Mouse (Mus musculus) c-Kit-negative CD71-positive TER-119-positive erythroid progenitor cells, embryonic 14.5 days (primary cell): ENCODE results near the gene Gm14190.
"Not testable (repeated sequence)": the region's sequence is repeated elsewhere in the genome, so short reads cannot be mapped to it uniquely, and the experiment has no call there.

Experiments used
- DNase-seq: peaks from one replicate; pipeline ENCODE4 v3.0.0-alpha.2; 2013; ENCODE audit warnings: low read depth, low spot score

Gene Gm14190

GRCm38 (mm10) chr11:99690463-99690862 lies at the start of gene Gm14190:
Gm14190 (minus strand) TSS chr11:99690740.
- no peak for DNase-seq

DNA sequence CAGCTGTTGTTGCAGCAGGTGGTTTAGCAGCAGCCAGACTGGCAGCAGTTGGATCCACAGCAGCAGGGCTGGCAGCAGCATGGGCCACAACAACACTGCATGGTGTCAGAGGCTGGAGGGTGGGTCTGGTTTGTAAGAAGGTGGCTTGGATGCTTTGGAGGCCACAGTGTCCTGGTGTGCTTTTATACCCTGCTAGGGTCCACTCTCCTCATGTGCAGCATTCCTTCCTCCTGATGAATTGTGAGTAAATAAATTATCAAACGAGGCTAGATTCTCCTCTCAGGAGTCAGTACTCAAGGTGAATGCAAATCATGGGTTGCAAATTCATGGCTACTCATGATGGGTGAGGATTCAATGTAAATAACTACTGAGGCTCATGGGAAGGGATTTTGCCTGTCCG lies 43.6 kb upstream of the Gm14190 start, which contains the start of gene Gm14180:
TSS of gene Gm14180 (minus strand) at position 101 of the 400 bp plus-strand sequence.
- DNase-seq, result no peak

DNA sequence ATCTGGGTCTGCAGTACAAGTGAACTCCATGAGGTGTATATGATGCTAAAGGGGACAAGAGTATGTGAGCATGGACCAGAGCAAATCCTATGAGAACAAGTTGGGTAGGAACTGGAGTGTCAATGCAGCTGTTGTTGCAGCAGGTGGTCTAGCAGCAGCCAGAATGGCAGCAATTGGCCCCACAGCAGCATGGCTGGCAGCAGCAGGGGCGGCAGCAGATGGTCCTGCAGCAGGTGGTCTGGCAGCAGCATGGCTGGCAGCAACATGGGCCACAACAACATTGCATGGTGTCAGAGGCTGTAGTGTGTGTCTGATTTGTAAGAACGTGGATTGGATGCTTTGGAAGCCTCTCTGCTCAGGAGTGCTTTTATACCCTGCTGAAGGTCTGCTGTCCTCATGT lies 33.5 kb upstream of the Gm14190 start:
- no peak for DNase-seq

DNA sequence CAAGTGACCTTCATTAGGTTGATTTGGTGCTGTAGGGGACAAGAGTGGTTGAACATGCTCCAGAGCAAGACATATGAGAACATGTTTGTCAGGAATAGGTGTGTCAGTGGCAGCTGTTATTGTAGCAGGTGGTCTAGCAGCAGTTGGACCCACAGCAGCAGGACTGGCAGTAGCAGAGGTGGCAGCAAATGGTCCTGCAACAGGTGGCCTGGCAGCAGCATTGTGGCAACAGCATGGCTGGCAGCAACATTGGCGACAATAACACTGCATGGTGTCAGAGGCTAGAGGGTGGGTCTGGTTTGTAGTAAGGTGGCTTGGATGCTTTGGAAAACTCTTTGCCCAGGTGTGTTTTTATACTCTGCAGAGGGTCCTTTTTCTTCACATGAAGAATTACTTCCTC lies 28.2 kb upstream of the Gm14190 start:
- no peak for DNase-seq

DNA sequence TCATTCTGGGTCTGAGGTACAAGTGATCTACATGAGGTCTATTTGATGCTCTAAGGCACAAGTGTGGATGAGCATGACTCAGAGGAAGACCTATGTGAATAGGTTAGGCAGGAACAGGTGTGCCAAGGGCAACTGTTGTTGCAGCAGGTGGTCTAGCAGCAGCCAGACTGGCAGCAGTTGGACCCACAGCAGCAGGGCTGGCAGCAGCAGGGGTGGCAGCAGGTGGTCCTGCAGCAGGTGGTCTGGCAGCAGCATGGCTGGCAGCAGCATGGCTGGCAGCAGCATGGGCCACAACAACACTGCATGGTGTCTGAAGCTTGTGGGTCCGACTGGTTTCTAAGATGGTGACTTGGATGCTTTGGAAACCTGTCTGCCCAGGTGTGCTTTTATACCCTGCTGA lies 5.3 kb downstream of the Gm14190 start:
- DNase-seq, result not testable (repeated sequence)

DNA sequence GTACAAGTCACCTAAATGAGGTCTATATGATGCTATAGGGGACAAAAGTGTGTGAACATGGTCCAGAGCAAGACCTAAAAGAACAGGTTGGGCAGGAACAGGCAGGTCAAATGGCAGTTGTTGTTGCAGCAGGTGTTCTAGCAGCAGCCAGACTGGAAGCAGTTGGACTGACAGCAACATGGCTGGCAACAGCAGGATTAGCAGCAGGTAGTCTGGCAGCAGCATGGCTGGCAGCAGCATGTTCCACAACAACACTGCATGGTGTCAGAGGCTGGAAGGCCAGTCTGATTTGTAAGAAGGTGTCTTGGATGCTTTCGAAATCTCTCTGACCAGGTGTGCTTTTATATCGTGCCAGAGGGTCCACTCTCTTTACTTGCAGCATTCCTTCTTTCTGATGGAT lies 7.1 kb downstream of the Gm14190 start:
- DNase-seq, result no peak

DNA sequence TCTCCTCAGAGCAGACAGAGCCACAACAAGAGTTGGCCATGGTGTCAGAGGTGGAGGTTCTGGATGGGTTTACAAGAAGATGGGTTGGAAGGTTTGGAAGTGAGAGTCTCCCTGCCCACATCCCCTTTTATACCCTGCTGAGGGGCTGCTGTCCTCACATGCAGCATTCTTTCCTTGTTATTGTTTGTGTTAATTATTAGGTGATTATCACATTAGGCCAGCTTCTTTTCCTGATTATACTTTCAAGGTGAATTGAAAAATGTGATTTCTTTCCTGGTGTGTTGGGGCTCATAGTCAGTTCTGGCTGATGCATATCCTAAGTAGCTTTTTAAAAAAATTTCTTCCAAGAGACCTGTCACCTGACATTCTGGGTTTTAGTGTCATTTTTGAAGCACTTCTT lies 24.7 kb downstream of the Gm14190 start, which contains the start of gene Krtap4-6:
TSS of gene Krtap4-6 (minus strand) at position 101 of the 400 bp plus-strand sequence.
- DNase-seq, result no peak

DNA sequence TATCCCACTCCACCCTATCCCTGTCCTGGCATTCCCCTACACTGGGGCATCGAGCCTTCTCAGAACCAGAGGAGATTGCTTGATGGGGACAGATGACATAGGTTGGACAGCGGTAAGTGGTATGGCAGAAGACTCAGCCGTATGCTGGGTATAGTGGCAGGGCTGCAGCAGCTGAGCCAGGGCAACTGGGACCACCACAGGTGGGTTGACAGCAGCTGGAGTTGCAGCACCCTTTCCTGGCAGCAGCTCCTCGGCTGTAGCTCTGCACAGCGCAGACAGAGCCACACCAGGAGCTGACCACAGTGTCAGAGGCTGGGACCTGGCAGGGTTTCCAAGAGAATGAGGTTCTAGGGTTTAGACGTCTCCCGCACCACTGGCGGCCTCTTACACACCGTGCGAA lies 27.7 kb downstream of the Gm14190 start:
- no peak for DNase-seq

DNA sequence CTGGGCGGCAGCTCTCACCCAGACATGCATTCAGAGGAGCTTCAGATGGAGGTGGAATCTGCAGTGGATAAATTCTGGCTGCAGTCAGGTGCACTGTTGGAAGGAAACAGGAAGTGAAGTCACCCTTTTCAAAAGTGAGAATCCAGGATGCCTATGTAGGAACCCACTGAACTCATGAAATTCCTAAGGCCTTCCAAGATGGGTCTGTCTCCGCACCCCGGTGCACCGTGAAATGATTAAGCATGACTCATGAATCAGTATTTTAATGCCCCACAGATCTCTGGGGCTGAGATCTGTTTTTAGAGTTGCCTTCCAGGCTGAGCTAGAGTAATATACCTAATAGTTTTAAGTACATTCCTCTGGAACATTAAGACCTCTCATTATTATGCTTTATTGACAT lies 31.3 kb downstream of the Gm14190 start:
- no peak for DNase-seq

DNA sequence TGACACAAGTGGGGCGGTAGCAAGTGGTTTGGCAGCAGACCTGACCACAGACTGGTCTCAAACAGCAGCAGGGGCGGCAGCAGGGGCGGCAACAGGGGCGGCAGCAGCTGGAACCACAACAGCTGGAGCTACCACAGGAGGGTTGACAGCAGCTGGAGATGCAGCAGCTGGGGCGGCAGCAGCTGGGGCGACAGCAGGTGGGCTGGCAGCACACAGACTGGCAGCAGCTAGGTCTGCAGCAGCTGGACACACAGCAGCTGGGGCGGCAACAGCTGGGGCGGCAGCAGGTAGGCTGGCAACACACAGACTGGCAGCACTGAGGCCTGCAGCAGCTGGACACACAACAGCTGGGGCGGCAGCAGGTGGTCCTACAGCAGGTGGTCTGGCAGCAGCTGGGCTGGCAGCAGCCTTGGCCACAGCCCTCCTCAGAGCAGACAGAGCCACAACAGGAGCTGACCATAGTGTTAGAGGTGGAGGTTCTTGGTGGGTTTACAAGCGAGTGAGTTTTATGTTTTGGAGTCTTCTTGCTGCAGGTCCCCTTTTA lies 32.0 kb downstream of the Gm14190 start, which contains the start of gene Gm11563:
TSS of gene Gm11563 (minus strand) at position 494 of the 544 bp plus-strand sequence.
- not testable (repeated sequence) for DNase-seq

- no peak for DNase-seq
Measured at GRCm38 (mm10) chr11:99657051-99657450, 33.5 kb downstream of the Gm14190 start.

DNA sequence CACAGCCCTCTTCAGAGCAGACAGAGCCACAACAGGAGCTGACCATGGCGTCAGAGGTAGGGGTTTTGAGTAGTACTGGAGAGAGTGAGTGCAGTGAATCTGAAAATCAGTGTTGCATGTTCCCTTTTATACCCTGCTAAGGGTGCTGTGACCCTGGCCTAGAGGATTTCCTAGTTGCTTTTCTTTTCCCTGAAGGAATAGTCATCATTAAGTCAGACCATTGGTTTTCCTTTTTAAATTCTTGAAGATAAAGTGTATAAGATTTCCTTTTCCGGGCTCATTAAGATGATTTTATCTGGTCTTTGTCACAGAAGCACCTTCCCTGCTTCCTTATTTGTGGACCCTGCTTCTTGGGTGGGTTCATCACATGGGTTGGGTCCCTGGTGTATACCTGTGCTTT lies 40.4 kb downstream of the Gm14190 start, which contains the start of gene Gm11555:
TSS of gene Gm11555 (minus strand) at position 101 of the 400 bp plus-strand sequence.
- DNase-seq, result no peak

DNA sequence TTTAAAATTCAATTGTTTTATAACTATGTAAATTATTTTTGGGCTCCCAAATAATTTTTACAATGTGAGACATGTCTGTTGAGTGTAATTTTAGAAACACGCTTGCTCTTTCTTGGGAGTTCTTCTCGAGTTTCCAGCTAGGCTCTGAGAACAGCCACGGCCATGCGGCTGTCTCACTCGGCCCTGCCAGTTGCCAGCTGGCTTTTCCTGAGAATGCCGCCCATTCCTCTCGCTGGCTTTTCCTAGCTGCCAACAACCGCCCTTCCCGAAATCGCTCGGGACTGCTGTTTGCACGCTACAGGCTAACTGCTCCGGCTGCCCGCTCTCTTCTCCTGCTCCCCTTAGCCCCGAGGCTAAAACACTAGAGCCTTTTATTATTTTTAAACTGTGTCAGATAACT lies 44.1 kb downstream of the Gm14190 start:
- no peak for DNase-seq

DNA sequence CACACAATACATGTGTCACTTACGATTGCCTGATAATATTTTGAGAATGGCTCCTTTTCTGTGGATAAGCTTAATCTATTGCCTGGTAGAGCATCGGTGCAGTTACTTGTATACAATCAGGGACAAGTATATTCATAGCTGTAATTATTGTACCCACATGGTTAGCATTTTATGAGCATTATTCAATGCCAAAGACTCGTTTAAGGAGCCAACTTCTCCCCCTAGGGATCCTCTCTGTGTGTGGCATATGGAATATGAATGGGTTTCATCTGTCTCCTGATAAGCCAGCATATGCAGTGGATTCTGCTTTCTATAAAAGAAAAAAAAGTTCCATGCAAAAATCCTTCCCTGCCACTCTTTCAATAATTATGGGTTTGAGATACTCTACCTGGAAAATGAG lies 46.2 kb downstream of the Gm14190 start:
- DNase-seq, result no peak

DNA sequence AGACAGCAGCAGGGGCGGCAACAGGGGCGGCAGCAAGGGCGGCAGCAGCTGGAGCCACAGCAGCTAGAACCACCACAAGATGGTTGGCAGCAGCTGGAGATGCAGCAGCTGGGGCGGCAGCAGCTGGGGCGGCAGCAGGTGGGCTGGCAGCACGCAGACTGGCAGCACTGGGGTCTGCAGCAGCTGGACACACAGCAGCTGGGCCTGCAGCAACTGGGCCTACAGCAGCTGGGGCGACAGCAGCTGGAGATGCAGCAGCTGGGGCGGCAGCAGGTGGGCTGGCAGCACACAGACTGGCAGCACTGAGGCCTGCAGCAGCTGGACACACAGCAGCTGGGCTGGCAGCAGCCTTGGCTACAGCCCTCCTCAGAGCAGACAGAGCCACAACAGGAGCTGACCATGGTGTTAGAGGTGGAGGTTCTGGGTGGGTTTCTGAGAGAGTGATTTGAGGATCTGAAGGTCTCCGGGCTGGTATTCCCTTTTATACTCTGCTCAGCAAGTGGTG lies 46.9 kb downstream of the Gm14190 start, which contains the start of gene Krtap4-7:
TSS of gene Krtap4-7 (minus strand) at position 455 of the 505 bp plus-strand sequence.
- not testable (repeated sequence) for DNase-seq

DNA sequence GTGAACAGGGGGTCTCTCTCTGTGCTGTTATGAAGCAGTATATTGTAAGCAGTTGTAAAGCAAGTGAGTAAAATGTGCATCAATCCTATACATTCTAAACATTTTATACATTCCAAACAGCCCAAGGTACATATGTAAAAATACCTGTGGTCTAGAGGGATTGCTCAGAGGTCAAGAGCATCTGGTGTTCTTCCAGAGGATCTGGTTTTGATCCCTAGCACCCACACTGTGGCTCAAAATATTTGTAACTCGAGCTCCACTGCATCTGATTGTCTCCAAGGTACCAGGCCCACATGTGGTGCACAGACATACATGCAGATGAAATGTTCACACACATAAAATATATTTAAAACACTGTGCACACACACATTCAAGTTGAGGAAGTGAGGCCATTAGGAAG lies 49.6 kb downstream of the Gm14190 start:
- no peak for DNase-seq
